Mouse (Mus musculus) left cerebral cortex, postnatal 25 days (tissue): ENCODE measurements around the gene Fkrp. TPM values are rescaled to one million over a fixed set of nuclear protein-coding genes. Genes with fewer than 3 reads are reported as not detected.

ENCODE experiments used
- DNase-seq, 2 experiments: peaks; one replicate each; pipeline ENCODE4 v3.0.0; 2022; ENCODE audit warnings: low spot score in 2 of 2, mixed read lengths in 1 of 2
- intact Hi-C: fragments of 180-260 bp; cut with DNase I; formaldehyde crosslinking; loops from one replicate; pipeline ENCODE4 v1.15.1; 2025
- total RNA-seq, 2 experiments: library from RNA; stranded (reverse); gene quantifications; 2 replicates each; pipeline ENCODE4 v1.2.3; 2021

Fkrp gene
- total RNA-seq, 2 experiments from 2014 or later, result 47.7 to 50.8 TPM

- intact Hi-C loops, result loop anchor here (5.0 kb wide), 1 partner anchor 182 kb away; no protein-coding TSS in a partner anchor
- peak; percentile 80 to 82 for DNase-seq
Observed at GRCm38 (mm10) chr7:16809739-16810138, 6.8 kb downstream of the Fkrp start.

GRCm38 (mm10) chr7:16808647-16809046 lies 7.9 kb downstream of the Fkrp start:
- intact Hi-C loops, result no loop called here
- no peak for DNase-seq

DNA sequence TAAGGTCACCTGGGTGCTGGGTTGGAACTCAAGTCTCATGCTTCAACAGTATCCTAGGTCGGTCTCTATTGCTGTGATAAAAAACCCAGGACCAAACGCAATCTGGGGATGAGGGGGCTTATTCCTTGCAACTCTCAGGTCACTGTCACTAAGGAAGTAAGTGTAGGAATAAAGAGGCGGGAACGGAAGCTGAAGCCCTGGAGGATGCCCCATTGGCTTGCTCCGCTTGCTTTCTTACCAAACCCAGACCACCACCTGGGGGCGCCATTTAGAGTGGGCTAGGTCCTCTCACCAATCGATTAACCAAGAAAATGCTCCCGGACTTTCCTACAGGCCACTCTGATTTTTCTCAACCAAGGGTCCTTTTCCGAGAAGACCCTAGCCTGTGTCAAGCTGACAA lies 8.6 kb downstream of the Fkrp start:
- DNase-seq, result no peak
- intact Hi-C loops, result no loop called here

DNA sequence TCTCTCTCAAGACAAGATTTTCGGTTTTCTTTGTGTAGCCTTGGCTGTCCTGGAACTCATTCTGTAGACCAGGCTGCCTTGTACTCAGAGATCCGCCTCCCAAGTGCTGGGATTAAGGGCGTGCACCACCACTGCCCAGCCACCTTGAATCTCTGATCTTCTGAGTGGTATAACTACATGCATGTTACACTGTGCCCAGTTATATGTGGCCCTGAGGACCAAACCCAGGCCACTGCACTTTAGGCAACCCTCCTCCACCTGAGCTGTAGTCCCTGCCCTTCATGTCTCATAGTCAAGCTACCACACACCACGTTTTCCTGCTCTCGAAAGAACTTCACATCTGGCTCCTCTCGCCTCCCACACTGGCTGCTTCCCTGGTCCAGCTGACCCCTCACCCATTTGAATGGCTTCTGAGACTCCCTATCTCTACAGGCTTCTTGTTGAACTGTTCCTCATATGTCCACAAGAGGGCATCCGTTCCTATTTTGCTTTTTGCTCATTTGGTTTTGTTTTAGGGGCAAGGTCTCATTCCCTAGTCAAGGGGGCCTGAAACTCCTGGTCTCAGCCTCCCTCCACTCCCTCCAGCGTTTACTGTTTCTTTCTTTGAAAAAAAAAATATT lies 12.0 kb downstream of the Fkrp start:
- intact Hi-C loops, result loop anchor here (2.0 kb wide), 1 partner anchor 58 kb away; no protein-coding TSS in a partner anchor
- DNase-seq, result no peak

DNA sequence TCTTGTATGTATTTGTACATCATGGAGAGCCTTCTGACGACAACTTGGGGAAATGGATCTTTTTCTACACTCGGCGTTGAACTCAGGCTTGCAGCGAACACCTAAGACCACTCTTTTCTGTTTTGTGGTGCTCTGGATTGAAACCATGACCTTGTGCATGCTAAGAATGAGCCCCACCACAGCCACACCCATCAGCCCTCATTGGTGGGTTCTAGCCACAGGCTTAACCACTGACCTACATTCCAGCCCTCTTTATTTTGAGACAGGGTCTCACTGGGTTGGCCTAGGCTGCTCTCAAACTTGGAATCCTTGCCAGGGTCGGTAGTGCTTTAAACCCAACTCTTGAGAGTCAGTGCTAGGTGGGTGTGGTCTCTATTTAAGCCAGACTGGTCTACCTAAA lies 21.6 kb downstream of the Fkrp start:
- intact Hi-C loops, result loop anchor here (5.0 kb wide), 1 partner anchor 148 kb away; no protein-coding TSS in a partner anchor
- no peak for DNase-seq

DNA sequence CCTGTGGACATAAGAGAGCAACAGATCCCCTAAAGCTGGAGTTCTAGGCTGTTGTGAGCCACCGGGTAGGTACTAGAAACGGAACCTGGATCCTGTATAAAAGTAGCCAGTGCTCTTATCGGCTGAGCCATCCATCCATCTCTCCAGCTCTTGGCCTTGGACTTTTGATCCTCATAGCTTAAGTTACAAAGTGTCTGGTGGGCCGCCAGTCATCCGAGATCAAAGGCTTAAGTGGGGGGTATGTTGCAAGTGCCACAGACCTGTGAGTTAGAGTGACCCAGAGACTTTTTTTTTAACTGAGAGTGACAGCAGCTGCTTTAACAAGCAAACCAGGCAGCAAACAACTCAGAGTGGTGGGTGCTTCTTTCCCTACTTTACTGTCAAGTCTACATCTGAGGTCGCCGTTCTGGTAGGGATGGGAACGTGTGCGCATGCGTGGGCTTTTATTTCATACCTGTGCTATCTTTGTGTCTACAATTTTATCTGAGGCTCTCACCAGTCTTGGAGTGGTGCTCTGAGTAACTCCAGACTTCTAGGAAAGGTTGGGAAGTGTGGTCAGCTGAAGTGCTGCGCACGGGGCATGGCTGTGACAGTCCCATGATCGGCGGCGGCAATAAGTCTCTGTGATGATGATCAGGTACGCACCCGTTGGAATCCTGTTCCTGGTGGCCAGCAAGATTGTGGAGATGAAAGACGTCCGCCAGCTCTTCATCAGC lies 23.4 kb downstream of the Fkrp start:
- intact Hi-C loops, result loop anchor here (5.0 kb wide), 1 partner anchor 146 kb away; no protein-coding TSS in a partner anchor
- DNase-seq, result no peak

DNA sequence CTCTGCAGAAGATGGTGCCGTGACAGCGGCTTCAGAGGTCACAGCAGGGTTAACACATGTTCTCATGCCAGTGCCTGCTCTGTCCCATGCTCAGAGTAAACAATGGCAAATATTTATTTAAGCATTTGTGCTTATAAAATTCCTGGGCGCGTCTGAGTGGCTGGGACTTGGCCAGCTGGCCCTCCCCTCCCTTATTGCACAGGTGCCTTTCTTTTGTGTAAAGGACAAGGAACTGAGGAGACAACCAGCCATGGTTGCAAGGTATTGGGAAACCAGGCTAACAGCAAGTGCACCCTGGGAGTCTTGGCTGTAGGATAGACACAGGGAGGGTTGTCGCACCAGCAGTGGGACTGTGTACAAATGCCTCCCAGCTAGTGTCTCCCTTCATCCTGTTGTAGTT lies 24.2 kb downstream of the Fkrp start:
- DNase-seq, result no peak
- intact Hi-C loops, result loop anchor here (5.0 kb wide), 1 partner anchor 145 kb away; no protein-coding TSS in a partner anchor

DNA sequence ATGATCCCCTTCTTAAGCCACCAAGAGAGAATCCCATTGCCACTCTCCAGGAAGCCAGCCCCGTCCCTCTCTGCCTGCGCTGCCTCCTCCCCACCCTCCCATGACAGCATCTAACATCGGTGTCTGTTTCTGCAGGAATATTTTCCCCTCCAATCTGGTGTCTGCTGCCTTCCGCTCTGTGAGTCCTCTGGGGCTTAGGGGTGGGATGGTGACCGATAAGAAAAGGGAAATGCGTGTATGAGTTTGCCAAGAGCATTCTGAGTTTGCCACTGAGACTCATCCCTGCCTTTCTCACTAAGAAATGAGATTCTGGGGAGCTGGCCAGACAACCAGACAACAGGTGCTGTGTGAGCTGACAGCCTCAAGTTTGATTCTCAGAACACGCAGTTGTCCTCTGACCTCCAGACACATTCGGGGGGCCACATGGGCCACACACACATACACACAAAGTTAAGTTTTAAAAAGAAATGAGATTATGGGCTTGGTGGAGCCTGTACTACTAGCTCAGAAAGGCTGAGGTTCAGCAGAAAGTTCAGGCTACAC lies 30.9 kb downstream of the Fkrp start:
- intact Hi-C loops, result no loop called here
- no peak for DNase-seq

DNA sequence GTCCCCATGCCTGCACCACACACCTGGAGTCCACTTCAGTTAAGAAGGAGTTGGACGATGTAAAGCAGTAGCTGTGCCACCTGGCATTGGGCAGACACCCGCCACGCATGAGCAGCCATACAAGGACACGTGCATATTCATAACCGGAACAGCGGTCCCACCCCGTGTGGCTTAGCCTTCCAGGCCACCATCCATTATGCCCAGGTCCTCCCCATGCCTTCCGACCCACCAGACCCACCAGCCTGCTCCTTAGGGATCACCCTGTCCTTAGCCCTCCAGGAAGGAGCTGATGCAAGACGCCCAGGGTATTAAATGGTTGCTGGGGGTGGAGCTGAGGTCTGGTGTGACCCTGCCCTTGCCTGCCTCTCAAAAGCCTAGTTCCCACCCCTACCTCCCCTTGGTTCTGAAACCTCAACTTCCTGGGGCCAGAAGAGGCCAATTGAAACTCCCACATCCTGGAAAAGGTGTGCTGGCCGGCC lies 32.0 kb downstream of the Fkrp start:
- intact Hi-C loops, result no loop called here
- DNase-seq, result no peak

GRCm38 (mm10) chr7:16783758-16784415 lies 32.6 kb downstream of the Fkrp start:
- DNase-seq, result no peak
- intact Hi-C loops, result no loop called here

DNA sequence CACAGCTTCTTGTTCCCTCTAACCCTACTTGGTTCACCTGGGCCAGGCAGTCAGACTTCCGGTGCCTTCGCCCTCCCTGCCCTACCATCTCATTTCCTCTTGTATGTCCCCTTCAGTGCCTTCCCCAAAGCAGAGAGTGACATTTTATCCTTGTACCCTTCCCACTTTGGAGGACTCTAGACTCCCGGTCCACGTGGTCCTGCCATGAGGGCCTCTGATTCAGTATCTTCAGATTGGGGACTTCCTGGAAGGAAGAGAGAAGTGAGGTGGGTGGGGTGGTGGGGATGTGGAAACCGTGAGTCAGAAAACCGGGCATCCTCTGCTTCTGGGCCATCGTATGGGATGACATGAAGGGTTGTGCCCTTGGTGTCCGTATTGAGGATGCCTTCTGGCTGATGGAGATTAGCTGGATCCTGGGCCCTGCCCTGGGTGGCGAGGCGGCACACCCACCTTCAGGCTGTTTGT lies 33.3 kb downstream of the Fkrp start:
- no peak for DNase-seq
- intact Hi-C loops, result no loop called here

DNA sequence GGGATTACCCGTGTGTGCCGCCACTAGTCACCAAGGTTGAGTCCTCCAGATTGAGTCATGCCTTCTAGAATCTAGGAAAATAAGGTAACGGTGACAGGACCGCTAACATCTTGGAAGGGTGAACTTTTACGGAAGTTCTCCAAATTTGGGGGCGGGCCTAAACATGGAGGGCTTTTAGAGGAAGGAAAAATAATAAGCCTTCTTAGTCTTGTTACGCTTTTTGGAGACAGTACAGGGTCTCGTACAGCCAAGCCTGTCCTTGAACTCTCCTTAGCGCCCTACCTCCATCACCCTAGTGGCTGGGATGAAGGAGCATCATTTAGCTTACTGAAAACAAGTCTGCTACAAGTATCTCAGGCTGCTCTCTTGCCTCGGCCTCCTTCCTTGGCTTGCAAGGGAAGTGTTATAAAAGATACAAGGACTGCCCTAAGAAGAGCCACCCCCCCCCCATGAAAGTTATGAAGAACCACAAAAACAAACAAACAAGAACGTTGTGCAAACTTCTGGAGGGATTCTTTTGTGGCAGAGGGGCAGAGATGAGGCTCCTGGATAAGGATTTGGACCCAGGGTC lies 33.9 kb downstream of the Fkrp start:
- intact Hi-C loops, result no loop called here
- DNase-seq, result no peak

DNA sequence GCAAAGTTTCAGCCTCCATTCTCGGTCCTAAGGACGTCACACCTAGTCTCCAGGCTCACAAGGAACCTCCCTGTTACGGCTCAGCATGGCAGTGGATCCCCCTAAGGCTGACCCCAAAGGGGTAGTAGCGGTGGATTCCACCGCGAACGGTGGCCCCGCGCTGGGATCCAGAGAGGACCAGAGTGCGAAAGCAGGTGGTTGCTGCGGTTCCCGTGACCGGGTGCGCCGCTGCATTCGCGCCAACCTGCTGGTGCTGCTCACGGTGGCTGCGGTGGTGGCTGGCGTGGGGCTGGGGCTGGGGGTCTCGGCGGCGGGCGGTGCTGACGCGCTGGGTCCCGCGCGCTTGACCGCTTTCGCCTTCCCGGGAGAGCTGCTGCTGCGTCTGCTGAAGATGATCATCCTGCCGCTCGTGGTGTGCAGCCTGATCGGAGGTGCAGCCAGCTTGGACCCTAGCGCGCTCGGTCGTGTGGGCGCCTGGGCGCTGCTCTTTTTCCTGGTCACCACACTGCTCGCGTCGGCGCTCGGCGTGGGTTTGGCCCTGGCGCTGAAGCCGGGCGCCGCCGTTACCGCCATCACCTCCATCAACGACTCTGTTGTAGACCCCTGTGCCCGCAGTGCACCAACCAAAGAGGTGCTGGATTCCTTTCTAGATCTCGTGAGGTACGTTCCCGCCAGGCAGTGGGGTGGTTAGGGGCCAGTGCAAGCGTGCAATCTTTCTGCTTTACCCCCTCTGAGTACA lies 34.5 kb downstream of the Fkrp start:
- intact Hi-C loops, result no loop called here
- DNase-seq, result peak in 1 of 2 experiments; percentile 20

DNA sequence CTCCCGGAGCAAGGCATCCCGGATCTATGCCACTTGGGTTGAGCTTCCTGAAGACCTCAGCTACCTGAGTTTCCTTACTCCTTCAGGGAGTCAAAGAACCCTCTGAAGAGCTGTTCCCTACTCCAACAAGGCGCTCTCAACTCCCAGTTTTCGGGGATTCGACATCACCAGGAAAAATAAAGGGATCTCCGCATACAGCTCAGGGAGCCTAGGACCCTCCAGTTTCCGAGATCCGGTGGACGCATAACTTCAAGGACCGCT lies 35.0 kb downstream of the Fkrp start:
- intact Hi-C loops, result no loop called here
- DNase-seq, result no peak

GRCm38 (mm10) chr7:16780825-16781554 lies 35.5 kb downstream of the Fkrp start, which contains the start of gene Slc1a5:
Slc1a5 (plus strand) TSS chr7:16781340.
- intact Hi-C loops, result no loop called here
- peak; percentile 45 to 64 for DNase-seq

- DNase-seq, result no peak
- intact Hi-C loops, result no loop called here
Observed at GRCm38 (mm10) chr7:16780076-16780475, 36.5 kb downstream of the Fkrp start.

- DNase-seq, result no peak
- intact Hi-C loops, result no loop called here
Observed at GRCm38 (mm10) chr7:16775888-16776287, 40.6 kb downstream of the Fkrp start.

DNA sequence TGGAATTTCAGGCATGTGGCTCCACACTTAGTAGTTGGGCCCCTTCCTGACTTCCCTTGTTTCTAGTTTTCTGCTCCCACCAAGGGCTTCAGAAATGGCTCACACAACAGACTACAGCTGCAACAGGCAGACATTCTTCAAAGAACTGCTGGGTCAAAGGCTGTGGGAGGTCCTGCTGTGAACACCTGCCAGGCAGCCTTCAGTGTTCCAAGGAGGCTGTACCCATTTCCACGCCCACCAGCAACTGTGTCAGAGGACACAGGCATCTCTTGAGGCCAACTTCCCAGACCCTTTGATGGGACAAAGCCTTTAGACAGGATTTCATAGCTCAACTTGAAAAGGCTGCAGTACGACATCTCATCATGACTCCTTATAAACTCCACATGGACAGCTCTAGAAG lies 50.1 kb downstream of the Fkrp start:
- no peak for DNase-seq
- intact Hi-C loops, result no loop called here
